Mouse (Mus musculus): ENCODE measurements around the gene Pcca.

Gene Pcca

DNA sequence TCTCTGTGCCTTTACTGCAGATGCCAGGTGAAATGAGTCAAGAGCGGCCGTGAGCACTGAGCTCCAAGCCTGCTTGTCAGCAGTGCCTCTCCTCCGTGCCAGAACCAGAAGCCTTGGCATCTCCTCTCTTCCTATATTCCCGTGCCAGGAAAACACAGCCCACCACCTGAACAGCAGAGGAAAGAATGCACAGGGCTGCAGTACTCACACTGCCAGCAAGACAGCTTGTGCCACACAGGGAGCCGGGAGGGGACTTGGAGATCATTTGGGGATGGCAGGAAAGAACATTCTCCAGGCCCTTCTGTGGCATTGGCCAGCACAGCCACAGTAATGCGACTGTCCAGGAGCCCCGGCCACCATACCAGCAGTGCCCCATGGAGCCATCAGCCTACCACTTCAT is 351.8 kb downstream of the Pcca start:
- no peak for DNase-seq (ENCODE audit: low spot score)

GRCm38 (mm10) chr14:122887278-122887677 is 353.2 kb downstream of the Pcca start:
- DNase-seq (ENCODE audit: low spot score), result no peak

DNA sequence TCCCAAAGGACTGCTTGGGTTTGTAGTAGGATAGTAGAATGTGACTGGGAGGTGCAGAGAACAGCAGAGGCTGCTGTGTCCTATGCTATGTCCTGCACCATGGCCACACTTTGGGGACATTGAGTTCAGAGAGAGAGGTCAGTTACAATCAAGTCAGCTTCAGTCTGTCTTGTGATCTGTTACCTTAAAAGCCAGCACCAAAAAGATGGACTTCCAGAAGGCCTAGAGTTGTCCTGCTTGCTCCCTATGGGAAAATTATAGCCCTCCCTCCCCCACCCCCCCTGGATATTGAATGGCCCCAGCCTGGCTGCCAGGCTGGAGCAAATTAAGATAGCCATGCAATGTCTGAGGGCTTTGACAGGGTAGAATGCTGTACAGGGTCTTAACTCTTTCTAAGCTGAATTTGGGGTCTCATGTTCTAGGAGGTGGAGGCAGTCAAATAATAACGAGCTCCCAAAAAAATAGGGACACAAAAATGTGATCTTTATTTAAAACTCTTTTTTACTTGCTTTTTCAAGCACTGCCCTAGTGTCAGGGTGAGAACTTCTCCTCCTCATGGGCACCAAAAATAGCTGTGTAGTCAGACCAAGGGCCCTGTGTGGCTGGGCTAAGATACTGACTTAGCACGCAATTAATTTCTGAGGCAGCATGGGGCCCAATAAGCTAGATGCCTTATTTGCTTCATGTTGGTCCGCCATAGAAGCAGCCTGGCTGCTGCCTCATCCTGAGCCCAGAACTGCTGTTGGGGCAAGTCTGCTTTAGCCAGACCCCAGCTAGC is 353.8 kb downstream of the Pcca start:
- no peak for DNase-seq (ENCODE audit: low spot score)

- no peak for DNase-seq (ENCODE audit: low spot score)
Observed at GRCm38 (mm10) chr14:122888480-122888872, 354.4 kb downstream of the Pcca start.

GRCm38 (mm10) chr14:122891470-122891968 is 357.4 kb downstream of the Pcca start:
- no peak for DNase-seq (ENCODE audit: low spot score)

- DNase-seq (ENCODE audit: low spot score), result no peak
Observed at GRCm38 (mm10) chr14:122896106-122896505, 362.0 kb downstream of the Pcca start.

GRCm38 (mm10) chr14:122898550-122898949 is 364.4 kb downstream of the Pcca start:
- DNase-seq (ENCODE audit: low spot score), result no peak

DNA sequence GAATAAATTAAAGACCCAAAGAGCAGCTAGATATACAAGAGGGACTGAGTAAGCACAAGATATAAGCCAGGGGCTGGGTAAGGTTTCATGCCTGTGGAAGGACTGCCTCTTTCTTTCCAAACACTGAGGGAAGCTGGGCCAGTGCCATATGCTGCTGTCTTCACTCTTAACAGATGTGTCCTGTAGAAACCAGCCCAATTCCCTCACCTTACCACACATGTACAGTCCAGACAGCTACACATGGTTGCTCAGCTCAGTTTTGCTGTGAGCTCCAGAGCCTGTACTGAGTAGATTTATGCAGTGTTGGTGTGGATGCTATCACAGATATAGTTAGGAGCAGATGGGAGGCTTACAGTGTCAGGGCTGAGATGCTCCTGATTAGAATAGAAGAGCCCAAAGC is 366.6 kb downstream of the Pcca start:
- DNase-seq (ENCODE audit: low spot score), result no peak

DNA sequence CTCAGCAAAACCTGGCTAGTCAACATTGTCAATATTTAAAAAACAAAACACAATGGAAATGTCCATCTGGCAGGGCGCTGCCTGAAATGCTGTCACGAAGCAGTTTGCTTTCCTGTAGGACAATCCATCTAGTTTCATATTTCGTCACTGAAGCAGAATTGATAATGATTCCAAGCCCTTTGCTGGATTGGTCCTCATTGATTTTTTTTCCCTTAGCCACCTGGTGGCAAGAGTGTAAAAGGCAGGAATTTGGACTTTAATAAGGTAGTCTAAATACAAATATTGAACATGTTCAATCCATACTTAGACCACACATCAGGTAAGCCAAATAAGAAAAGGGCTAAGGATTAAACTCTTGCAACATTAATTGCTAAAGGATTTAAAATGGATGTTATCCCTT is 367.1 kb downstream of the Pcca start:
- no peak for DNase-seq (ENCODE audit: low spot score)

DNA sequence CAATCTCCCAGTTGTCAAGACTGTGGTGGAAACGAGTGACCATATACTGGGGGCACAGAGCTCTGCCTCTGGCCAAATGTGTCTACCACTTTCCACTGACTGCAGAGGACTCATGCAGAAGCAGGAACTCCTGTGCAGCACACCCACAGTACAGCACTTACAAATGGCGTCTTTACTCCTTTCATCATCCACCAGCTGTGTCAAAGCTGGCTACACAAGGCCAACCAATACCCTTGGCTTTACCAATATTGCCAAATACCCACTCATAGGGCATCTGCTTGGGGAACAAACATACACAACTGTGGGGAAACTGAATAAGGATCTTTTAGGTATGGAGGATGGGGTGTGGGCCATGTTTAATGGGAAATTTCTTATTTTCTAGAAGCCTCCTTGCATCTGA is 367.6 kb downstream of the Pcca start:
- no peak for DNase-seq (ENCODE audit: low spot score)

- no peak for DNase-seq (ENCODE audit: low spot score)
Observed at GRCm38 (mm10) chr14:122902136-122902535, 368.0 kb downstream of the Pcca start.

DNA sequence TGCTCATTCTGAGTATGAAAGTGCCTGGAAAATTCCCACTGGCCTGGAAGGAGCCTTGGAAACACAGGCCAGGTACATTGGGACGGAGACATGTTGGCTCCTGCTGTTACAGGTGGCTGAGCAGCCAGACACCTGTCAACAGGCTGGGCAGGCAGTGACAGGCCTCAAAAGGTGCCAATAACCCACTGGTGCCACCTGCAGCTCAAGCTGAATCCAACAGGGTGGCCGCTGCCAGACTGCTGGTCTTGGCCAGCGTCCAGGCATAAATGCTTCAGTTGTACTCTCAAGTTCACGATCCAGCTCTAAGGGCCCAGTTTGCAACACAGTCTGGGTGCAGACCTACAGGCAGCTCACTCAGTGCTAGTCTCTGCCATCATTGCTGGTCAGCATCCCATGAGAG is 368.8 kb downstream of the Pcca start:
- DNase-seq (ENCODE audit: low spot score), result peak; percentile 48

- no peak for DNase-seq (ENCODE audit: low spot score)
Observed at GRCm38 (mm10) chr14:122903923-122904351, 369.8 kb downstream of the Pcca start.

DNA sequence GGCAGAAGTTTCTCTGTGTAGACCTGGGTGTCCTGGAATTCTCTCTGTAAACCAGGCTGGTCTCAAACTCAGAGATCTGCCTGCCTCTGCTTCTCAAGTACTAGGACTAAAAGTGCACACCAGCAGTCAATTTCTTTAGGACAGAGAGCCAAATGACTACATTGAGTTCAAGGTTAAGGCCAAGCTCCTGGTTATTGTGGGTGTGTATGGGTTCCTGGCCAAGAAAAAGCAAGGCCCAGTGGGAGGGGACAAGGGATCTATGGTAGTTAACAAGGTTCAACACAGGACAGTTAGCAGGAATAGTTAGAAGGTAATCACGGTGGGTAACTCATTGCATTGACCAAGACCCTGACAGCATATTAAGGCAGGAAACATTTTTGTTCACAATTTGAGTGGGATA is 370.9 kb downstream of the Pcca start:
- DNase-seq (ENCODE audit: low spot score), result no peak

GRCm38 (mm10) chr14:122908075-122908474 is 374.0 kb downstream of the Pcca start:
- DNase-seq (ENCODE audit: low spot score), result no peak

- no peak for DNase-seq (ENCODE audit: low spot score)
Observed at GRCm38 (mm10) chr14:122909368-122910091, 375.4 kb downstream of the Pcca start.

DNA sequence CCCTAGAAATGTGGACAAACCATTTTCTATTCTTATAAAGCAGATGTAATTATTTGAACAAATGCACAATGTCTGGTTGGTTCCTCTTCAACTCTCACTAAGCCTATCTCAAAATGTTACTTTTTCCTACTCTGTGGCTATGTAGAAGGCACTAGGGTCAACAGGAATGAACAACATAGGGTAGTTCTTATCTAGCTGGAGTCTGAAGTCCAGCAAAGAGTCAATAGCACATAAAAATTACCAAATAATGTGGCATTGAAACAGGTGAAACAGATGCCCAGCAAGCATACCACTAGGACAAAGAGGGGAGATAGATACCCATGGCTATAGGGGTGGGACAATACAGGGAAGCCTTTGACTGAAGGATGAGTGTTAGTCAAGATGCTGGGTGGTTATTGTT is 377.1 kb downstream of the Pcca start:
- DNase-seq (ENCODE audit: low spot score), result no peak

GRCm38 (mm10) chr14:122912137-122912536 is 378.0 kb downstream of the Pcca start:
- no peak for DNase-seq (ENCODE audit: low spot score)

DNA sequence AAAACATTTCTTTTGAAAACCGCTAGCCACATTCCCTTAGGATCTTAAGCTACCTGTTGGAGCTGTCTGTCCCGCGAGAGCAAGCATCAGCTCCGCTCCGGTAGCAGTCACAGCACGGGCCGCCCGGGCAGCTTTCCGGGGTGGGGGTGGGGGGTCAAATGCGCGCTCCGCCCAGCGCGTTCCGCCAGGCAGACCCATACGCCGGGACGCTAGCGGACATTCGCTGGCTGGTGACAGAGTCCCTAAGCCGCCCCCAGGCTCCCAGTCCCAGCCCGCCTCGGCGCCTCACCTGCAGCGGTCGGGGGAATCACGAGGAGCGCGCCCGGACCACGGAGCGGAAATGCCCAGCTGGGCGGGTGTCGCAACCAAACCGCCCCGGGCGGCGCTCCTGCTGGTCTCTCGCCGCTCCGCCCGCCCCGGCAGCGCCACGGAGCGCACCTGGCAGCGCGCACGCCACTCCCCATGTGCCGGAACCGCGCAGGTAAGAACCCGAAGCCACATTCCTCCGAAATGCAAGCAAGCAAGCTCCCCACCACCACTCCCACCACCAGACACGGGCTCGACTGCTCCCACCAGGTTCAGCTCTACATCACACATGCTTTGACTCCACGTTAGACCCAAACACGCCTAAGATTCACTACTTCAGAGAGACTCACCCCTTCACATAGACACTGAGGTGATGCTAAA is 378.8 kb downstream of the Pcca start:
- peak; percentile 54 for DNase-seq (ENCODE audit: low spot score)

GRCm38 (mm10) chr14:122913657-122914056 is 379.5 kb downstream of the Pcca start, which contains the start of gene Ggact:
TSS of gene Ggact (minus strand) at chr14:122913757.
- DNase-seq (ENCODE audit: low spot score), result no peak

DNA sequence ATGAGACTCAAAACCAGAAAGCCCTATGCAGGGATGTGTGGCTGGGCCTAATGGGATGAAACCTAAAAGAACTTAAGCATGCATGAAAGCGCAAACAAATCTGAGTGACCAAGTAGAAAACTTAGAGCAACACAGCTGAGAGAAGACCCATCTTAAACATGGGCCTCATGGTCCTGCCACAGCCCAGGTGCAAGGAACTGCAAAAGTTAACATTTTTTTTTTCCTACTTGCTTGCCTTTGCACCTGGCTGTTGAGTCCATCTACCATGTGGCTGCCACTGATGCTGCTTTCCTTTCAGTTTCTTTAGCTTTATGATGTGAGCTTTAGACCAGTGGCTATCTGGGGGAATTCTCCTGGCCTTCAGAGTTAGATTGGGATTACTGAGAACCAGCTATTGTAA is 383.6 kb downstream of the Pcca start:
- DNase-seq (ENCODE audit: low spot score), result no peak

GRCm38 (mm10) chr14:122920011-122920410 is 385.9 kb downstream of the Pcca start:
- DNase-seq (ENCODE audit: low spot score), result no peak

GRCm38 (mm10) chr14:122936460-122936859 is 402.3 kb downstream of the Pcca start:
- DNase-seq (ENCODE audit: low spot score), result no peak
